Mouse (Mus musculus) layer of hippocampus, postnatal 10 days (tissue): ENCODE results near the gene Abhd11. TPM values are rescaled to one million over a fixed set of nuclear protein-coding genes. Genes with fewer than 3 reads are reported as not detected.
"Not testable (repeated sequence)": the region's sequence is repeated elsewhere in the genome, so short reads cannot be mapped to it uniquely, and the experiment has no call there.

Experiments
- DNase-seq, 2 experiments: peaks; one replicate each; pipeline ENCODE4 v3.0.0; 2021; ENCODE audit warnings: low spot score in 2 of 2
- long read RNA-seq: library from polyadenylated mRNA; stranded (forward); transcript quantifications from one replicate; pipeline ENCODE4 v2.0.0, GENCODE M21; 2023
- total RNA-seq, 2 experiments: library from RNA; stranded (reverse); gene quantifications; 2 replicates each; pipeline ENCODE4 v1.2.3; 2021

Gene Abhd11
- 10 to 100 TPM; 41.1 to 49.2 TPM for total RNA-seq
- long read RNA-seq, transcript Abhd11-201 (6 exons, 1,493 nt), result major isoform, 38 of 84 reads
- long read RNA-seq, transcript Abhd11-206 (5 exons, 1,473 nt), result minor isoform, 25 of 84 reads
- long read RNA-seq, partial matches to known transcripts, result 6 of 84 reads
- long read RNA-seq, other reads (novel, unspliced or antisense), result 10 of 84 reads

DNA sequence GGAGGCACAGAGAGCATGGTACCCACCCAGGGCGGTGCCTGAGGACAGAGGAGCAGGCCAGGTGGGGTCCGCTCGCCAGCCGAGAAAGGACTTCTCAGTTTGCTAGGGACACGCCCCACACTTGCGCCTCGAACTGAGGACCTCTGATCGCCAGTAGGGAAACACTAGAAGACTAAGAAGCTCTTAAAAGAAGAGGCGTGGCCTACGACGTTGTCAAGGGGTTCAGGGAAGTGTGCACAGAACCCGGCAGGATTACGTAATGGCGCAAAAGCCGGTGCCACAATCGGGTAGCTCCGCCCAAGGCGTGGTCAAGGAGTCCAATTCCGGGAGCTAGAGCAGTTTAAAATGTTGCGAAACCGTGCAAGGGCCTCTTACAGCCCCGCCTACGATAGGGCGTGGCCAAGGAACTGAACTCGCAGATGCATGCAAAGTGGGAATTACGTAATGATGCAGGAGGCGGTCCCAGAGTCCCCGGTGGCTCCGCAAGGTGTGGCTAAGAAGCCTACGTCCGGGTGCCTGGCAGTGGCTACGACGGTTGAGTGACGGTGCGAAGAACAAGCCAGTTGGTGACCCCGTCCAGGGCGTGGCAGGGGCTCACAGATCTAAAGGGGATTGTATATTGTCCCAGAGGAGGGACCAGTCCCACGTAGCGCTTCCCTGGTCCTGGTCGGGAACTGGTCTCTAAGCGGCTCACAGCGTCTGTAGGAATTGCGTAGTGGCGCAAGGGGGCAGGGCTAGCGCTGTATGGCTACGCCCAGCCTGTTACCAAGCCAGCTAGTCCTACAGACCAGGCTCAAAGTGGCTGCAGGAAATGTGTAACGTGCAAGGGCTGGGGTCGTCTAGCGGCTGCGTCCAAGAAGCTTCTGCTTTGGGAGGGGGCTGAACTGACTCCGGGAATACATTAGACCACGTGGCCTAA lies at the start of gene Abhd11:
Gene Abhd11, plus strand, starts transcription at position 482 of the 919 bp plus-strand sequence.
- DNase-seq, result peak; percentile 89 to 92

DNA sequence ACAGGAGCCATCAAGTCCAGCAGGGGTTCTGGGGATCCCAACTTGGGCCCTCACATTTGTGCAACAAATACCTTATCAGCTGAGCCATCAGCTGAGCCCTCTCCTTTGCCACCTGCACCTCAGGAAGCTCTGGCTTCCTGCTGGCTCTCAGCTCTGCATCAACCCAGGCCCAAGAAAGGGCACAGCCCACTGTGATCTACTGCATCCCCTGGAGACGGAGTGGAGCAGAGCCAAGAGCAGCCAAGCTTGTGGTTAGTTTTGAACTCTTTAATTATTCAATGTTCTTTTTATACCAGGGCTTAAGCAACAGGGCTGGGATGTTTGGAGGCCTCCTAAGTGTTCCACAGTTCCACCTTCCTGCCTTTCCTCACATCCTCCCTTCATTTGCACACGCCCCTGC lies 48.5 kb upstream of the Abhd11 start:
- no peak for DNase-seq

DNA sequence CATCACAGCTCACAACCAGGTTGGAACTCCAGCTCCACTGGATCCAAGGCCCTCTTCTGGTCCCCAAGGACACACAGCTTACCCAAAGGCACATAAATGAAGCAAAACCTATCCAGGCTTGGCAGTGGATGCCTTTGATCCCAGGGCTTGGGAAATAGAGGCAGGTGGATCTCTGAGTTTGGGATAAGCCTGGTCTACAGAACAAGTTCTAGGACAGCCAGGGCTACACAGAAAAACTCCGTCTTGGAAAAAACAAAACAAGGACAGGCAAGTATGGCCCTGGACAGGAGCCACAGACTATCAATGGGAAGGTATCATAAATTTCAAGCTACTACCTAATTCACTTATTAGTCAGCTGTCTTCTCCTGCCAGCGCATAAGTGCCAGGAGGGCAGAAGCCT lies 47.4 kb upstream of the Abhd11 start:
- DNase-seq, result no peak

DNA sequence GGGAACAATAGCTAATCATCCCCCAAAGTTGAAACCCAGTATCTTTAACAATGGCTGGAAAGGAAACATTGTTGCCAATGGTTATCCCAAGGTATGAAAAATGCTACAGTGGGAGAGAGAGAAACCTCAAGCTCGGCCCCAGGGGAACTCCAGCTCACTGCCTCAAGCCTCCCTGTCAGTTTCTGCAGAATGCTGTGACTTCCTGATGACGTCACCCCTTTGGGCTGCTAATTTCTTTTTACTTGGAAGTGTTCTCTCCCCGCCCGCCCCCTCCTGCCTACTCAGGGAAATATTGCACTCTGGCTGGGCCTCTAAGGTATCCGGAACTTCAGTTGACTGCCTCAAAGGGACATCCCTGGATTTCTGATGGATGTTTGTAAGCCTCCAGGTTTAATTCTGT lies 45.4 kb upstream of the Abhd11 start:
- DNase-seq, result no peak

DNA sequence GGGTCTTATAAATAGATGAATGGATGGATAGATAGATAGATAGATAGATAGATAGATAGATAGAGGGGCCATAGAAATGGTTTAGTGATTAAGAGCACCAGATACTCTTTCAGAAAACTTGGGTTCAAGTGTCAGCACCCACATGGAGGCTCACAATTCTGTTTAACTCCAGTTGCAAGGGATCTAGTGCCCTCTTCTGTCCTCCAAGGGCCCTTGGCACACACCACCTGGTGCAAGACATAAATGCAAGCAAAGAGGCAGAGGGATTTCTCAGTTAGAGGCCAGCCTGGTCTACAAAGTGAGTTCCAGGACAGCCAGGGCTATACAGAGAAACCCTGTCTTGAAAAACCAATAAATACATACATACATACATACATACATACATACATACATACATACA lies 44.3 kb upstream of the Abhd11 start:
- DNase-seq, result not testable (repeated sequence)

DNA sequence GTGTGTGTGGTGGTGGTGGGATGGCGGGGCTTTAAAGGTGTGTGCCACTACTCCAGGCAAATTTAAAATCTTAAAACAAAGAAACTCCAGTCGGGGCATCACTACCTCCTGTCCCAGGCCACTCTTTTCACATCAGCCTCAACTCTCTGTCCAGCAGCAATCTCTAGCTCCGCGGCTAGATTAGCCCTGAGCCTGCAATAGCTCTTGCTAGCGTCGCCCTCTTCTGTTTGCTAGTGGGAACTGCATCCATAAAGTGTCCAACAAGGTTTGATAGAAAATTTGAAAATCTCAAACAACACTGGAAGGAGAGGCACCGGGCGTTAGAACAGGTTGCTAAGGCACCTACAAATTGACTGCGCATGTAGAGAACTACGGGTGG lies 43.5 kb upstream of the Abhd11 start:
- DNase-seq, result peak; percentile 78 to 80

DNA sequence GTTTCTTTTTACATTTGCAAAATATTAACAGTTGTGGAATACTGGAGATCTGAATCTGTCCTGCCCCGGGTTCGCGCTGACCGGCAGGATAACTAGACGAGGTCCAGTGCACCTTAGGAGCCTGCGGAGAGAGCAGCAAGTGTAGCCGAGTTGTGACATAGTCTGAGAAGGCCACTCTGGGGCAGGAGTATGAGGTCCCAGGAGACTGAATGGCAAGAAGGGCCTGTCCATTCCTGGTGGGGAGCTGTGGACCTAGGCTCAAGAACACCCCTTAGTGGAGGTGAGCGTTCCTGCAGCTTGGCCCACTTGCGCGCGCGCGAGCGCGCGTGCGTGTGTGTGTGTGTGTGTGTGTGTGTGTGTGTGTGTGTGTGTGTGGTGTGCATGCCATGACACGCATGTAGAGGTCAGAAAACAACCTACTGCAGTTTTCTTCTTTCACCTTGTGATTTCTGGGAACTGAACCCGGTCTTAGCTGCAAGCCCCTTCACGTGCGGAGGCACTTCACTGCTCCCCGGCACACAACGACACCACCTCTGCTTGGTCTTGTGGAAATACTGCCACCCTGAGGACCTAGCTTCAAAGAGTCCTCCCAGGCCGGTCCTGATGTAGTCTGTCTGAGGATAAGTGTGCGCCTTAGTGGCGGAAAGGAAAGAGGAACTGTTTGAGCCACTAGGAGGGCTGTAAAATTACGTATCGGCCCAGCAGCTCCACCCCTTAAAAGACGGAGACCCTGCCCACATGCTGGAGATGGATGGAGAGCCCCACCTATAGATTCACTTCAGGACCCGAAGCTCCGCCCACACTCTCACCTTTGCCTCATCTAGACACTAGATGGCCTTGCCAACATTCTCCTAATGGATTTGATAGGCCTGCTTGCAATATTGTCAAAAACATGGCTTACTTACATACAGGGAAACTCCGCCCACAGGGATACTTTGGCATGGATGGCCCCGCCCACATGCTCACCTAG lies 42.8 kb upstream of the Abhd11 start:
- DNase-seq, result peak; percentile 46 to 60

DNA sequence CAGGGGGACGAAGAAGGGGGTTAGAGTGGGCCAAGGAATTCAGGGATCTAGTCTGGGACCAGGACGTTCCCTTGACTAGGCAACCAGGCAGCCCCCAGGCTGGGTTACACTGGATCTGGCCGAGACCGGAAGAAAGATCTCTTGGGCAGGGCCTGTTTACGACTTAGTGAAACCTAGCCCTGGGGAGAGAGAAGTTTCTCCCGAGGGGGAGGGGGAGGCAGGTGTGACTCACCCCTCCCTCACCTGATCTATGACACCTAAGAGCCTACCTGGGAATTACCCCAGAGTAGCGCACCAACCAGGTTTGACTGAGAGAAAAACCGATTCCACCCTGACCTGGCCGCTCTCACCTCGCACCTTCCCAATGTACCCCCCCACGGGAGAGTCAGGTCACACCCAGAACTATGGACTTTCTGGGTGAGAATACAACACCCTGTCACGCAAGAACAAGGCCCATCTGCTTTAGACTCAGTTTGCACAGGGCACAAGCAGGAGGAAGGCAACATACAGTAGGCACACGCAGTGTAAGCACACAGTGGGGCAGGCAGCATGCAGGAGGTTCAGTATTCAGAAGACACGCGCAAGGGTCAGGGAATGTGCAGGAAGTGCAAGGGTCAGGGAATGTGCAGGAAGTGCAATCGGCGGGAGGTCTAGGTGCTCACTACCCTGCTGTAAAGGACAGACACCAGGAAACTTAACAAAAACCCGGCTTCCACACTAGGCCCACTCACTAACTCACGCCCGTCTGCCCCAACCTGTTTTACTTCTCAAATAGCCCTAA lies 41.6 kb upstream of the Abhd11 start:
- no peak for DNase-seq

DNA sequence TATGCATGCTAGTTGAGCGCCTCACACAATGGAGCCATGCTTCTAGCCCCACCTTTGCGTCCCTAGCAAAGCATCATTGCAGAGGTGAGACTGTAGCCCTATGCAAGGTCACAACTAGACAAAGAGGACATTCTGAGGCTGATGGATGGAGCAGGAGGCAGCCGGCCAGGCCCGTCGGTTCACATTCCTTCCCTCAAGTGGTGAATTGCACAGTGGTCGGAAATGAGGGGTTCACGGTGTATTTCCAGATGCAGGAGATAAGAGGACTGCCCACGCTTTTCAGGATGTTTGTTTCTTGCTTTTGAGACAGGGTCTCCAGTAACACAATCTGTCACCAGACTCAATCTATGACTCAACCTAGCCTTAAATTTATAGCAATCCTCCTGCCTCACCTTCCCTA lies 38.3 kb upstream of the Abhd11 start:
- no peak for DNase-seq

DNA sequence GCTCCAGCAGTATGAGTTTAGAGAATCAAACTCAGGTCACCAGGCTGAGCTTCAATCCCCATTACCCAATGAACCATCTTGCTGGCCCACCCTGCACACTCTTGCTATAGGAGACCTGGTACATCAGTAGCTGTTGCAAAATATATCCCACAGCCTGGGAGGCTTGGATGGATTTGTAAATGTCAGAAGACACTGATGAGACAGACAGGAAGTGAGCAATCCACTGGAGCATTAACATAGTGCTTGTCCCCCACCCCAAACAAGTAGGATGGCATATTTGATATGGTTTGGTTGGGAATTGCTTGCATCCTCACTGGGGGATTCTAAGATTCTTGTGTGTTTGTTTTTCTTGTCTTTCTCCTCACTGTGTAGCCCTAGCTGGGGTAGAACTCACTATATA lies 35.9 kb upstream of the Abhd11 start:
- no peak for DNase-seq

DNA sequence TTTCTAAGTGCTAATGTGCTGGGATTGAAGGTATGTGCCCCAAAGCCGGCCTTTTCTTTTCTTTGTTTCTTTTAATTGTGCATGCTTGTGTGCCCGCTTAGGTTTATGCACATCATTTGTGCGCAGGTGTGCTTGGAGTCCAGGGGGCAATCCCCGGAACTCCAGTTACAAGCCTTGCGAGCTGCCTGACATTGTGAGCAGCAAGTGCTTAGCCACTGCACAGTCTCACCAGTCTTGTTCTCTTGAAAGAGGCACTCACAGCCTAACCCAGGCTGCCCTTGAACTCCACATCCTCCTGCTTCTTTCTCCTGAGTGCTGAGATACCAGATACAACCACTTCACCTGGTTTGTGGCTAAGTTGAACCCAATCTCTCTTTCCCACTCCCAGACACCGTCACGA lies 35.4 kb upstream of the Abhd11 start:
- DNase-seq, result no peak

DNA sequence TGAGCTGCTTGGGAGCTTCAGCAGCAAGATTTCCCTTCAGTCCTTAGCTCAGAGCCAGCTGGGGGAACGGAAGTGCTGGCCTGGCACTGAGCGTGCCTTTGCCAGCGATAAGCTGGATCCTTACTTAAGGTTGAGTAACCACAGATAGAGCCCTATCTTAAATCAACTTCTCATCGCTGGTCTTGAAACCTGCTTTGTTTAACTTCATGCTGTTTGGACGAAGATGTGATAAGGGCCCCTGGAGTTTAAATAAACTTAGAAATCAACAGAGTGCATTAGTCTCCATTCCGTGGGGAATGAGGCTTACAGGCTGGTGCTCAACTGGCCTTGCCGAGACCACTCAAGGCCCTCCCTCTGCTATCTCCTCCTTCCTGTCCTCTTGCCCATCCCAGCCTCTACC lies 34.7 kb upstream of the Abhd11 start:
- DNase-seq, result no peak

DNA sequence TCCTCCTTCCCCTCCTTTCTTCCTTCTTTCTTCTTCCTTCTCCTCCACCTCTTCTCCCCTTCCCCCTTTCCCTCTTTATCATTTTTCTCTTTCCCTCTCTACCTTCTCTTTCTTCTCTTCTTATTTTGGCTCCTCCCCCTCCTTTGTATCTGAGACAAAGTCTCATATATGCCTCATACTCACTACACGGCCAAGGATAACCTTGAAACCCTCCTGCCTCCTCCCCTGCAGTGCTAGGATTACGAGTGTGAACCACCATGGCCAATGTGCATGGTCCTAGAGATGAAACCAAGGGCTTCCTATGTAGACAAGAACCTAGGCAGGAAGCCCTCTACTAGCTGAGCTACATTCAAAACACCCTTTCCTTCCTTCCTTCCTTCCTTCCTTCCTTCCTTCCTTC lies 34.0 kb upstream of the Abhd11 start:
- DNase-seq, result no peak

DNA sequence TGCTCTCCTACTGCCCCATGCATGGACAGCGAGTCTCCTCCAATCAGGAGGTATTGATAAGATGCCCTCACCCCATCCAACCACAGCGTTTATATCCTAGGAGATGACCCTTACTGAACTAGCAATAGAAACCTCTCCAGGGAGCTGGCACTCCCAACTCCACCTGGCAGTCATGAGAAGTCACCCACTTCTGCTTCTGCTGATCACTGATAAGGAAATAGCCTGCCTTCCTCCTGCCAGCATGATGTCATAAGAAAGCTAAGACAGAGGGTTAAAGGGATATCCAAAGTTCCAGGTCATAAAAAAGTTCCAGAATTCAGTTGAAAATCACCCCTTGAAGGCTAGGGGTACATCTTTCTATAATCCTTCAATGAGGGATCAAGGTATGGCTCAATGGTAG lies 32.8 kb upstream of the Abhd11 start:
- no peak for DNase-seq

DNA sequence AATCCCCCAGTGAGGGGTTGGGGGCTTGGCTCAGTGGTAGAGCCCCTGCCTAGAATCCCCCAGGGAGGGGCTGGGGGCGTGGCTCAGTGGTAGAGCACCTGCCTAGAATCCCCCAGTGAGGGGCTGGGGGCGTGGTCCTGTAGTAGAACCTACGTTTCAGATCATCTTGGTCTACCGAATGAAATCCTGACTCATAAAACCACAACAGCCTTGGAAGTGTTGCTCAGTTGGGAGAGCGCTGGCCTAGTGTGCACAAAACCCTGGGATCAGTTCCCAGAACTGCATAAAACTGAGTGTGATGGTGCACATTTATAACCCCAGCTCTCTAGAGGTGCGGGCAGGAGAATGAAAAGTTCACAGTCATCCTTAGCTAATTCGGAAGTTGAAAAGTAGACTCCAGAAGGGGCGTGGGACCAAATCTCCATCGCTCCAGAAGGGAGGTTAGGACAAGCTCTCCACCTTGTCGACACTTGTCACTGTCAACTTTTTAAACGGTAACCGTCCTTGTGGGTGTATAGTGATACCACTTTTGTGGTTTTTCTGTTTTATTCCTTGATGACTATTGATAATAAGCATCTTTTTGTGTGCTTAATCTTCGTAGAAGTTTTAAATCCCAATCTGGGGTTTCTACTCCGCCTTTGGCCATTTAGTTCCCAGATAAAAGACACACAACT lies 32.2 kb upstream of the Abhd11 start:
- DNase-seq, result no peak

DNA sequence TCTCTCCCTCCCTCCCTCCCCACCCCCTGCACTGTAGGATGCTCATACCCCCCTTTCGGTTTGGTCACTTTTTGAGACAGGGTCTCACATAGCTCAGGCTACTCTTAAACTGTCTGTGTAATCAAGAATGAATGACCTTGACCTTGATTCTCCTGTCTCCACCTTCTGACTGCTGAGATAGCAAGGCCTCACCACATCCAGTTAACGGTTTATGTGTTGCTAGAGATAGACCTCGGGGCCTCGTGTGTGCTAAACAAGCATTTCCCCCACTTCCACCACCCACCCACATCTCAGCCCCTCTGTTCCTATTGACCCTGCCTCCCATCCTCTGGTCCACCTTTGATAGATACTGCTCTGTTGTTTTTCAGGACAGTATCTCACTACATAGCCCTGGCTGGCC lies 31.1 kb upstream of the Abhd11 start:
- no peak for DNase-seq

DNA sequence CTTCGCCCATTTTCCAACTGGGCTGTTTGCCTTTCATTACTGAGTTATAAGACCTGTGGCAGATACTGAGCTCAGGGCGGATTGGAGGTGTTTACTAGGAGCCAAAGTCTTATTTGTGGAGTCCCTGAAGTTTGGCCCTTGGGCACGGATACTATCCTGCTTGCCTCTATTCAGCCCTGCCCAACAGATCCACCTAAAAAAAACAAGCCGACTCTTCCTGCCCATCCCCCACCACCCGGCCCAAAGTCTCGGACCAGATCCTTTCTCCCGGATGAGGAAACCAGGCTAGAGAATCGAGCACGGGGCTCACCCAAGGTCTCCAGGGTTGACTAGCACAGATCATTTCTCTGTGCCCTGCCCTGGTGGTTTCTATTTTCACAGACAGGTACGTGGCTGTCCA lies 27.8 kb upstream of the Abhd11 start:
- no peak for DNase-seq

DNA sequence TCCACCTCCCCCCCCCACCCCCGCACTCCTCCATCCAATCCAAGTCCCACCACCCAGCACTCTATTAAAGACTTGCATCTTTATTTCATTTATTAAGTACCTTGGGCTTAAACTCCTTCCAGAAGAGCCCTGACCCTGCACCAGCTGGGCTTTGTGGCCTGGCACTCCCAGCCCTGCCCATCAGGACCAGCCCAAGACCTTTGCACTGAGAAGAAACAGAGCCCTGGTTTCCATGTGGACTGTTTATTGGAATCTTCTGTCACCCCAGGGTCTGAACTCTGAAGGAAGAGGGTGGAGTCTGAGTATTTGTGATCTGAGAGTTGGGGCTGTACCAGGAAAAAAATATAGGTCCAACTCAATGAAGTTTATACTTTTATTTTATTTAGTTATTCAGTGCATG lies 25.8 kb upstream of the Abhd11 start:
- no peak for DNase-seq

DNA sequence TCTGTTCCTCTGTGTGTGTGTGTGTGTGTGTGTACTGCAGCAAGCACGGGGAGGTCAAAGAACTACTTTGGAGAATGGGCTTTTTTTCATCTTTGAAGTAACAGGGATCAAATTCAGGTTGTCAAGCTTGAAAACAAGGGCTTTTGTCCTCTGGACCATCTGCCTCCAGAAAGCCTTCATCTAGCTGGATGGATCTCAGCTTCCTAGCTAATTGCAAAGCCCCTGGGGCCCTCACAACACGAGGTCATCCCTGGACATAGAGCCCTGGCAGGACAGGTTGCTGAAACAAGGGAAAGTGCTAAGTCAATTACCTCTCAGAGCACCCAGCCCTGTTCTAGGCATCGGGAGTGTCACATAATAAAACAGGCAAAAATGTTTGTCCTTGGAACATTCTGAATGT lies 25.2 kb upstream of the Abhd11 start:
- no peak for DNase-seq

DNA sequence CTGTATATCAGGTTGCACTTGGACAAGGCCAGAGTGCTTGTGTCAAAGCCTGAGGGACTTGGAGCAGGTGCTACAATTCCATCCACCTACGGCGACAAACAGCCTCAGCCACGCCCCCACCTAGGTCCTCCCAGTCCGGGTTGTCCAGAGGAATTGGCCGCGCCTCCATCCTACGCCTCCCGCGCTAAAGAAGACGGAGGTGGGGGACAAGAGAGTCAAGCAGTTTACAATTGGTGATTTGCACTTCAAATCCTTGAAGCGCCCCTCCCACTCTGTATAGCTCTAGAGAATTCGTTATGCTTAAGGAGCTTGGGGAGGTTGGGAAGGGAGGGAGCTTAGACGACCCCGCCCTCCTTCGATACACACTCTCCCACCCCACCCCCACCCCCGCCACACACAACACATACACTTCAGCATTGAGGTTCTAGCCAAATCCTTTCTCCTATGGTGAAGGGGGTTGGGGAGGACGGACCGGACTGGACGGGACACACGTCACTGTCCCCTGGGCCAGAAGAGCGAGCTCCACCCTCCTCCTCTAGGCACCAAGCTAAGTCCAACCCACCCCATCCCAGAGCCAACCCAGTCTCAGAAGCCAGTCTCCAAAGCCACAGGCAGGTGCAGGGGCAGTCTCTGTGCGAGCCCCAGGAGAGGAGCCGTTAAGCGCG lies 23.2 kb upstream of the Abhd11 start, which contains the start of gene Cldn3:
Gene Cldn3, plus strand, starts transcription at position 582 of the 665 bp plus-strand sequence.
- peak; percentile 32 for DNase-seq
